Mouse (Mus musculus) urinary bladder, postnatal 14 days (tissue): ENCODE measurements around the gene Dclre1b.
A peak's percentile ranks its signal among the peaks of the same experiment; 100 is the strongest.
"Not testable (repeated sequence)": the region's sequence is repeated elsewhere in the genome, so short reads cannot be mapped to it uniquely, and the experiment has no call there.

Experiments used
- DNase-seq: peaks from one replicate; pipeline ENCODE4 v3.0.0; 2021; ENCODE audit warnings: low spot score

Dclre1b gene

GRCm38 (mm10) chr3:103808891-103809798, at the start of gene Dclre1b, which contains the start of the genes Ap4b1 and Gm43064:
Gene Dclre1b, minus strand, starts transcription at chr3:103809444.
Gene Ap4b1, plus strand, starts transcription at chr3:103809520.
Gene Gm43064, plus strand, starts transcription at chr3:103809573.
- DNase-seq: peak; percentile 91

GRCm38 (mm10) chr3:103857977-103858563, 48.8 kb upstream of the Dclre1b start:
- no peak for DNase-seq

- DNase-seq: no peak
Observed at GRCm38 (mm10) chr3:103857036-103857805, 48.0 kb upstream of the Dclre1b start.

- no peak for DNase-seq
Observed at GRCm38 (mm10) chr3:103853804-103854203, 44.6 kb upstream of the Dclre1b start.

- DNase-seq: peak; percentile 31
Observed at GRCm38 (mm10) chr3:103852565-103853299, 43.5 kb upstream of the Dclre1b start.

GRCm38 (mm10) chr3:103851882-103852281, 42.6 kb upstream of the Dclre1b start:
- DNase-seq: no peak

GRCm38 (mm10) chr3:103851481-103851880, 42.2 kb upstream of the Dclre1b start:
- no peak for DNase-seq

GRCm38 (mm10) chr3:103850644-103851363, 41.6 kb upstream of the Dclre1b start:
- DNase-seq: no peak

GRCm38 (mm10) chr3:103840946-103841345, 31.7 kb upstream of the Dclre1b start:
- not testable (repeated sequence) for DNase-seq

- DNase-seq: not testable (repeated sequence)
Observed at GRCm38 (mm10) chr3:103840195-103840594, 31.0 kb upstream of the Dclre1b start.

GRCm38 (mm10) chr3:103839711-103840110, 30.5 kb upstream of the Dclre1b start:
- DNase-seq: no peak

- DNase-seq: no peak
Observed at GRCm38 (mm10) chr3:103836453-103836852, 27.2 kb upstream of the Dclre1b start.

- no peak for DNase-seq
Observed at GRCm38 (mm10) chr3:103835951-103836310, 26.7 kb upstream of the Dclre1b start.

GRCm38 (mm10) chr3:103835272-103835950, 26.2 kb upstream of the Dclre1b start:
- DNase-seq: no peak

- DNase-seq: no peak
Observed at GRCm38 (mm10) chr3:103834001-103834400, 24.8 kb upstream of the Dclre1b start.

- no peak for DNase-seq
Observed at GRCm38 (mm10) chr3:103832426-103832825, 23.2 kb upstream of the Dclre1b start, which contains the start of gene Bcl2l15. Gene Bcl2l15, plus strand, starts transcription at chr3:103832601.

GRCm38 (mm10) chr3:103831146-103831545, 21.9 kb upstream of the Dclre1b start:
- DNase-seq: no peak

GRCm38 (mm10) chr3:103830681-103831080, 21.4 kb upstream of the Dclre1b start:
- DNase-seq: not testable (repeated sequence)

GRCm38 (mm10) chr3:103829036-103829435, 19.8 kb upstream of the Dclre1b start:
- no peak for DNase-seq

- no peak for DNase-seq
Observed at GRCm38 (mm10) chr3:103827548-103827947, 18.3 kb upstream of the Dclre1b start.
